Mouse (Mus musculus): ENCODE measurements around the gene Fam104a.

DNA sequence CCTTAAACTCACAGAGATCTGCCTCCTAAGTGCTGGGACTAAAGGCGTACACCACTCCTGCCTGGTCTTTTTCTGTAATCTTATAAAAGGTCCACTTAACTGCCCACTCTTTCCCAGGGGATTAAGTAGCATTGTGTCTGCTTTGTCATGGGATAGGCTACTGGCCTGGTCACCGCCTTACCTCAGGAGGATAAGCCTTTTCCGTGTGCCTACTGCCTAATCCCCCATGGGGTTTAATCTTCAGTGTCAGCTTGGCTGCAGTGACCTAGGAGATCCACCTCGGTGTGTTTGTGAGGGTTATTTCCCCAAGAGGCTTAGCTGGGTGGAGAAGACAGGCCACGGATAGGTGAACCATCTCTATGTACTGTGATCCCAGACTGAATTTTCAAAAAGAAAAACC is 13.6 kb upstream of the Fam104a start:
- TF ChIP-seq MEF2A (IDR thresholded peaks at IDR 0.05; ENCODE audit: extremely low read depth, insufficient replicate concordance, low read depth, low read length, poor library complexity, severe bottlenecking), result no peak
- TF ChIP-seq SIN3A (IDR thresholded peaks at IDR 0.05; ENCODE audit: low read length), result no peak
- TF ChIP-seq KAT2A (conservative IDR thresholded peaks at IDR 0.05; ENCODE audit: low read depth, low read length), result no peak
- no peak for TF ChIP-seq CTCF (IDR thresholded peaks at IDR 0.05 in 2 of 3, conservative IDR thresholded peaks at IDR 0.05 in 1 of 3; ENCODE audit: control insufficient read depth in 1 of 3, insufficient read depth in 1 of 3, low read depth in 2 of 3, low read length in 3 of 3, poor library complexity in 1 of 3, severe bottlenecking in 1 of 3)
- TF ChIP-seq POLR2A (IDR thresholded peaks at IDR 0.05; ENCODE audit: control insufficient read depth in 1 of 2, insufficient read depth in 1 of 2, low read depth in 1 of 2, low read length in 2 of 2, poor library complexity in 1 of 2), result no peak
- TF ChIP-seq EP300 (IDR thresholded peaks at IDR 0.05; ENCODE audit: low read depth in 1 of 2, low read length in 2 of 2), result no peak
- TF ChIP-seq JUND (IDR thresholded peaks at IDR 0.05; ENCODE audit: low read depth, low read length), result no peak
- no peak for TF ChIP-seq ZNF384 (IDR thresholded peaks at IDR 0.05; ENCODE audit: low read depth, low read length)
- no peak for TF ChIP-seq MAZ (IDR thresholded peaks at IDR 0.05; ENCODE audit: low read depth, low read length)

All from MEL (cell line).